Mouse (Mus musculus) liver, embryonic 16.5 days (tissue): ENCODE data around the gene Palm3. TPM values are rescaled to one million over a fixed set of nuclear protein-coding genes. Genes with fewer than 3 reads are reported as not detected.

Experiments used
- ATAC-seq: fragments of 200-750 bp; cut with Nextera tagmentation; 2 replicates; pipeline ENCODE4 v1.8.0; 2017; ENCODE audit warnings: low read depth, mild to moderate bottlenecking, moderate number of reproducible peaks, moderate library complexity
- H3K27ac ChIP-seq: fragments of 300-500 bp; sonication (generic); 2 replicates; pipeline ENCODE4 v1.5.1; 2014; ENCODE audit warnings: mild to moderate bottlenecking, low read length
- H3K27me3 ChIP-seq: fragments of 300-500 bp; sonication (generic); 2 replicates; pipeline ENCODE4 v1.6.1; 2014; ENCODE audit warnings: low read depth, low read length, mixed read lengths; ENCODE audit not compliant: control insufficient read depth, insufficient read depth
- H3K36me3 ChIP-seq: fragments of 300-500 bp; sonication (generic); 2 replicates; pipeline ENCODE4 v1.6.1; 2014; ENCODE audit warnings: mild to moderate bottlenecking; ENCODE audit not compliant: control insufficient read depth, insufficient read depth
- H3K4me1 ChIP-seq: fragments of 300-500 bp; sonication (generic); 2 replicates; pipeline ENCODE4 v1.6.1; 2014; ENCODE audit warnings: low read depth, low read length, mixed read lengths; ENCODE audit not compliant: control insufficient read depth
- H3K4me2 ChIP-seq: fragments of 300-500 bp; sonication (generic); 2 replicates; pipeline ENCODE4 v1.6.1; 2014; ENCODE audit warnings: low read depth, low read length, mixed read lengths
- H3K4me3 ChIP-seq: fragments of 300-500 bp; sonication (generic); 2 replicates; pipeline ENCODE4 v1.5.1; 2014; ENCODE audit warnings: low read depth, mild to moderate bottlenecking, low read length
- H3K9ac ChIP-seq: fragments of 300-500 bp; sonication (generic); 2 replicates; pipeline ENCODE4 v1.6.1; 2014; ENCODE audit warnings: low read depth, low read length
- H3K9me3 ChIP-seq: fragments of 300-500 bp; sonication (generic); replicated peaks from 2 replicates; pipeline ENCODE4 v1.6.1; 2016; ENCODE audit warnings: low read length; ENCODE audit not compliant: control insufficient read depth
- WGBS: fragments of 180-500 bp; shearing (Covaris S2); extraction: QIAGEN DNeasy Blood & Tissue Kit; methylation state at CpG from one replicate; pipeline ENCODE4 v1.1.7; 2014; ENCODE audit not compliant: insufficient replicate concordance; 5-methylcytosine and 5-hydroxymethylcytosine counted together
- polyA plus RNA-seq: library from polyadenylated mRNA; unstranded; fragments of >200 nt; fragmentation: Nextera tagmentation; extraction: Ambion mirVana; gene quantifications from 2 replicates; pipeline ENCODE4 v1.2.1, GENCODE M21; 2015

Palm3 gene
- polyA plus RNA-seq, 1 experiment from 2014 or later = 0.15 TPM

DNA sequence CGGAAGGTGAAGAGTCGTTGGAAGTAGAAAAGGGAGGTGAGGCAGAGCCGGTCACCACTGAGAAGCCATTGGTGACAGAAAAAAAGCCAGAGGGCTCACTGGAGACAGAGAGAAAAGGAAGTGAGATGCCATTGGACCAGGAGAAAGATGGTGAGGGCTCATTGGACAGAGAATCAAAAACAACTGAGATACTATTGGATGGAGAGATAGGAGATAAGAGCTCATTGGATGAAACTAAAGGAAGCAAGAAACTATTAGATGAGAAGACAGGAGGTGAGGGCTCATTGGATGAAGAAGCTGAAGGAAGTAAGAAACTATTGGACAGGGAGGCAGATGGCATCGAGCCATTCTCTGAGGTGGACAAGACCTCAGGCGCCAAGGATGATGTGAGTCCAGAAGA lies 8.0 kb downstream of the Palm3 start:
- Histone ChIP-seq H3K9ac (no peak overlapping the region), H3K36me3 (no peaks in the 10 kb centered on the region), H3K4me3 (no peak overlapping the region), H3K27ac (no peak overlapping the region), H3K4me2 (no peak overlapping the region), H3K9me3 (no peaks in the 10 kb centered on the region), H3K27me3 (peaks cover 28% of the 10 kb centered on the region), H3K4me1 (peaks cover 6% of the 10 kb centered on the region)
- 65% methylated on average over 5 of the region's 5 CpGs for WGBS
- no peak for ATAC-seq

DNA sequence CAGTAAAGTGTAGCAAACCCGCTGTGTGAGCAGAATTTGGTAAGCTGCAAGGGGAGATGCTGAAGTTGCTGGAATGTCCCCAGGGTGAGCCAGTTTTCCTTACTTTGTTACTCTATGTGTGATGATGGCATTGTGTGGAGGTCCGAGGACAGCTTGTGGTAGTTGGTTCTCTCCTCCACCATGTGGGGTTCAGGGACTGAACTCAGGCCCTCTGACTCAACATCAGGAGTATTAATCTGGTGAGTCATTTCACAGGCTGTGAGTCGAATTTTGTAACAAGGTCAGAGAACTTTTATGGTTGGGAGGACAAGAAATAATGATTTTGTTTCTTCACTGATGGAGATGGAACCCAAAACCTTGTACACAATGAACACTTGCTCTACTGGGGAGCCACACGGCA lies 11.5 kb downstream of the Palm3 start:
- H3K4me2 ChIP-seq = no peak overlapping the region
- H3K36me3 ChIP-seq = no peaks in the 10 kb centered on the region
- H3K27me3 ChIP-seq = no peaks in the 10 kb centered on the region
- H3K9me3 ChIP-seq = no peaks in the 10 kb centered on the region
- no peak overlapping the region for H3K27ac ChIP-seq
- no peak for ATAC-seq
- WGBS = 53% methylated on average over 4 of the region's 4 CpGs
- no peaks in the 10 kb centered on the region for H3K4me1 ChIP-seq
- no peak overlapping the region for H3K4me3 ChIP-seq
- no peak overlapping the region for H3K9ac ChIP-seq

DNA sequence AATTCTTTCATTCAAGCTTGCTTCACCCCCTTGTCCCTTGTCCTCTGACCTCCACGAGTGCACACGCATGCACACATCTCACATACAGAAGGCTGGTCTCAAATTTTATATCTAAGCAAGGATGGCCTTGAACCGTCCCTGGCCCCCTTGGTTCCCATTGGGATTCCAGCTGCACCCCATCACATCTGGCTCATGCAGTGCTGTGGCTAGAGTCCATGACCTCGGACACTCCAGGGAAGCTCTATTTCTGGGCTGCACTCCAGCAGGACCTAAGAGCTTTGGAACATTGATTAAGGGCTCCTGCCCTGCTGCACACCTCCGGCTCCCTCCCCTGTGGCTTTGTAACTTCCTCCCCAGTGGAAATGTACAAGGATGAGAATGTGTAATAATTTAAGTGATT lies 16.7 kb downstream of the Palm3 start:
- H3K9me3 ChIP-seq = no peaks in the 10 kb centered on the region
- ATAC-seq = no peak
- no peak overlapping the region for H3K4me3 ChIP-seq
- no peak overlapping the region for H3K27ac ChIP-seq
- H3K9ac ChIP-seq = no peak overlapping the region
- H3K36me3 ChIP-seq = no peaks in the 10 kb centered on the region
- peaks cover 24% of the 10 kb centered on the region for H3K27me3 ChIP-seq
- 67% methylated on average over 5 of the region's 5 CpGs for WGBS
- H3K4me1 ChIP-seq = no peaks in the 10 kb centered on the region
- H3K4me2 ChIP-seq = no peak overlapping the region

DNA sequence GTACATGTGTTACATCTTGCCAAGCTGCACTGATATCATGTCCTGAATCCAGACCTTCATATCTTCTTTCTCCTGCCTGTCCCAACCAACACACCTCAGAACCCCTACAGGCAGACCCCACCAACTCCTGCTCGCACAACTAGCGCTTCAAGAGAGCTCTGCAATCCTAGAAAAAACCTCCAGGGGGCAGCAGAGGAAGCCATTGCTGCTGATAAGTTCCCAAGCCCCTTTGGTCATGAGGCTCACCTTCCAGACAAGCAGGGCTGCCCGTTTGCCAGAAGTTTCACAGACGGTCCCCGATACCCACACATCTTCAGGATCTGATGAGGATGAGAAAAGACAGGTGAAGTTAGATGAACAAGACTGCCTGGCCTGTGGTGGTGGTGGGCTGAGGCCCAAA lies 17.8 kb downstream of the Palm3 start:
- 1% methylated on average over 5 of the region's 5 CpGs for WGBS
- peaks cover 34% of the 10 kb centered on the region for H3K27me3 ChIP-seq
- H3K9me3 ChIP-seq = no peaks in the 10 kb centered on the region
- H3K27ac ChIP-seq = no peak overlapping the region
- no peaks in the 10 kb centered on the region for H3K4me1 ChIP-seq
- H3K36me3 ChIP-seq = no peaks in the 10 kb centered on the region
- no peak for ATAC-seq
- H3K4me3 ChIP-seq = no peak overlapping the region
- H3K9ac ChIP-seq = no peak overlapping the region
- H3K4me2 ChIP-seq = no peak overlapping the region

DNA sequence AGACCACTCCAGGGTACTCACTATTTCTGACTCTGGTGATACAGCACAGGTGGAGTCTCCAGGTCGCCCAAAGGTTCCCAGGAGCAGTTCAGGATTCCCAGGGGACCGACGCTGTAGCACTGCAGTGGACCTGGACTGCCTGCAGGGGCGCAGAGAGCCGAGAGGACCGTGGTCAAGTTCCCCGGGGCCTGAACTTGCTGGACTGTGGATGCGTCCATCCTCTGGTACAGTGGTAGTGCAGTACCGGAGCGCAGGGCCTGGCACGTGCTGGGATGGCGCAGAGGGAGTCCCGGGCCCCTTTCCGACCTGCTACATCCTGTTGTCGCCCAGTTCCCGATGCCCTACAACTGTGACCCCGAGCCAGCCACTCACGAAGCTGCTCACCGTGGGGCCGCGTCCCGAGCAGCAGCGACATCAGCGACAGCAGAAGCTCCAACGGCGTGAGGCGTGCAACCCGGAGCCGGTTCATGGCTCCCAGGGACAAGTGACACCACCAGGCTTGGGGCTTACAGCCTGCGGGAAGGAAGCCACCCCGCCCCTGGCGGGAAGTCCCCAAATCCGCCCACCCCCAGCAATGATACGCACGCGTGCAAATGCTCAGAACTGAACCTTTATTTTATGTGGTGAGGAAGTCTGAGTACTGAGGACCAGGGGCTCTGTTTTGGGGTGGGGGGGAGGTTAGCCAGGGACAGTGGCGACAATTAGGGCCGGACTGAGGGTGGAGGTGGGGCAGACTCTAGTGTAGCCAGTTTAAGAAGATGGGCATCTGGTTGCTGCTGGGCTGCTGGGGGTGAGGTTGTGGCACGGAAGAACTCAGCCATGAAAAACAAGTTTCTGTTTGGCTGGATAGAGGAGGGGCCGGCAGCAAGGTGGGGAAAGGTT lies 21.0 kb downstream of the Palm3 start, which contains the start of gene Il27ra:
TSS of gene Il27ra (minus strand) at position 524 of the 882 bp plus-strand sequence.
- Histone ChIP-seq H3K4me2 (peak within 1 kb of the TSS; percentile 47), H3K27me3 (peaks cover 49% of the 10 kb centered on the region), H3K36me3 (no peaks in the 10 kb centered on the region), H3K4me3 (peak within 1 kb of the TSS; percentile 33), H3K9me3 (no peaks in the 10 kb centered on the region), H3K4me1 (no peaks in the 10 kb centered on the region), H3K9ac (no peak within 1 kb of the TSS), H3K27ac (no peak within 1 kb of the TSS)
- ATAC-seq = peak; percentile 61
- 1% methylated on average over 40 of the region's 40 CpGs for WGBS

DNA sequence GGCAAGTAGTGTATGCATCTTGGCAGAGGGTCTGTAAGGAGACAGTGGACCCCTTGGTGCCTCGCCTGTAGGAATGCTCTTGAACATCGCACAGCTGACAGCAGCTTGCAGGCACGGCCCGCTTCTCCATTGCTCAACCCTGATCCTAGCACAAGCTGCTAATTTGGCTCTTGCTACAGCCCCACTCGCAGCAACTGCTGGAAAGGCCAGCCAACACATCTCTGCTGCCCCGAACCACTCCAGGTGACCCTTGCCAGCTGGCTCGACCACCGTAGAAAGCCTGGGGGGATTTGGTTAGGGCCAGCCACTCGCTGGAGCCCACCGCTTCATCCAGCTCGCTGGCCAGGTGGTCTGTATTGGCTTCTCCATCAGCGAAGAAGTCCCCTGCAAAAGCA lies 21.7 kb downstream of the Palm3 start:
- 25% methylated on average over 12 of the region's 12 CpGs for WGBS
- Histone ChIP-seq H3K27me3 (peaks cover 47% of the 10 kb centered on the region), H3K4me1 (no peaks in the 10 kb centered on the region), H3K4me2 (peak overlapping the region; percentile 47; the same call in 1 of the 2 replicates), H3K27ac (no peak overlapping the region), H3K36me3 (no peaks in the 10 kb centered on the region), H3K9ac (no peak overlapping the region), H3K9me3 (no peaks in the 10 kb centered on the region), H3K4me3 (peak overlapping the region; percentile 33; the same call in 1 of the 2 replicates)
- no peak for ATAC-seq

DNA sequence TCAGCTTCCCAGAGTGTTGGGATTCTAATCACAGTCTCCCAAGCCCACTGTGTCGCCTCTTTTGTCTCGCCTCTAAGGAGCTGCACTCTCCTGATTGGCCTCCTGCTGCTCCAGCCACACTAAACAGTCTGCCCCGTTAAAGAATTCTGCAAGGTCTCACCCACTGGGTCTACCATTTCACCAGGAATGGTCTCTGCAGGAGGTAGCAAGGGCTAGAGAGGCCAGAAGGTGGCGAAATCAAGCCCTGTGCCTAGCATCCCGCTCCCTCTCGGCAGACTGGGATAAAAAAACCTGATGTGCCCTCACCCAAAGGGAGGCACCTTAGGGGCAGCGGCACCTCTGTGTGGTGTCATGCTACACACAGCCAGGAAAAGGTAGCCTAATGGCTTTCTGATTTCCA lies 22.8 kb downstream of the Palm3 start:
- 16% methylated on average over 7 of the region's 7 CpGs for WGBS
- peaks cover 47% of the 10 kb centered on the region for H3K27me3 ChIP-seq

DNA sequence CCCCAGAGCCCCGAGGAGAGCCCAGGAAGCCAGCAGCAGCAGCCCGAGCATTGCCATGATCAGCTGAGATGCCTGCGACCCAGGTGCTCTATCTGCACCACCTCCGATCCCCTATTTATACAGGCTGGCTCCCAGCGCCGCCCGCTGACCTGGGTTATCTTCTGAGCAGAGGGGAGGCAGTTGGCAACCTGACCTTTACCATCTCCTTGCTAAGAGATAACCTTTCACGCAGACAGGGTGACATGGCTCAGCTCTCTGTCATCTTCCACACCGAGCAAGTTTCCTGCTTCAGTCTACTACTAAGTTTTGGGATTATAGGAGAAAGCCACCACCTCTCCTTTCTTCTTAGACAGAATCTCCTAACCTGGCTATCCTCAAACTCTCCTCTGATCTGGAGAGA lies 23.6 kb downstream of the Palm3 start, which contains the start of gene Rln3:
TSS of gene Rln3 (minus strand) at position 101 of the 400 bp plus-strand sequence.
- ATAC-seq = no peak
- Histone ChIP-seq H3K27ac (no peak within 1 kb of the TSS), H3K4me3 (no peak within 1 kb of the TSS), H3K4me2 (no peak within 1 kb of the TSS), H3K36me3 (no peaks in the 10 kb centered on the region), H3K9me3 (no peaks in the 10 kb centered on the region), H3K4me1 (no peaks in the 10 kb centered on the region), H3K9ac (no peak within 1 kb of the TSS), H3K27me3 (peaks cover 47% of the 10 kb centered on the region)
- WGBS = 12% methylated on average over 9 of the region's 9 CpGs

More for the DNA sequence above, 22.8 kb downstream of the Palm3 start:
- H3K9me3 ChIP-seq = no peaks in the 10 kb centered on the region
- no peaks in the 10 kb centered on the region for H3K36me3 ChIP-seq
- no peaks in the 10 kb centered on the region for H3K4me1 ChIP-seq
- no peak for ATAC-seq
- H3K4me3 ChIP-seq = no peak overlapping the region
- H3K4me2 ChIP-seq = no peak overlapping the region
- no peak overlapping the region for H3K9ac ChIP-seq
- no peak overlapping the region for H3K27ac ChIP-seq

DNA sequence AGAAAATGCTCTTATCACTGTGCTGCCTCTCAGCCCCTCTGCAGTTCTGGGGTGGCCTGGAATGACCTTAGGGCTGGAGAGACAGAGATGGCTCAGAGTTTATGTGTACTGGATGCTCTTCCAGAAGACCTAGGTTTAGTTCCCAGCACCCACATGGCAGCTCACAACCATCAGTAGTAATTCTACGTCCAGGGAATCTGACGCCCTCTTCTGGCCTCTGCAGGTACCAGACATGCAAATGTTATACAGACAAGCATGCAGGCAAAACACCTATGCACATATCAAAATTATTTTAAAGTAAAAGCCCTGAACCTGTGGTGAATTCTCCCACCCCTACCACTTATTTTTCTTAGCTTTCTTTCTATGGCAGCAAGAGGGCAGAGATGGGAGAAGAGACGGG lies 25.2 kb downstream of the Palm3 start:
- Histone ChIP-seq H3K9ac (no peak overlapping the region), H3K4me3 (no peak overlapping the region), H3K36me3 (no peaks in the 10 kb centered on the region), H3K4me2 (no peak overlapping the region), H3K27ac (no peak overlapping the region), H3K4me1 (no peaks in the 10 kb centered on the region), H3K9me3 (no peaks in the 10 kb centered on the region), H3K27me3 (peaks cover 39% of the 10 kb centered on the region)
- 78% methylated on average over 3 of the region's 3 CpGs for WGBS
- ATAC-seq = no peak
